Mouse (Mus musculus): ENCODE results near the gene Cbx5.
"Not testable (repeated sequence)": the region's sequence is repeated elsewhere in the genome, so short reads cannot be mapped to it uniquely, and the experiment has no call there.

Cbx5 gene

GRCm38 (mm10) chr15:103239685-103240159 is at the start of gene Cbx5:
Gene Cbx5, minus strand, starts transcription at chr15:103239816.
- in situ Hi-C loops (cut with MboI, MseI): no loop called here

GRCm38 (mm10) chr15:103285778-103286417 is 46.3 kb upstream of the Cbx5 start:
- in situ Hi-C loops (cut with MboI, MseI): no loop called here

GRCm38 (mm10) chr15:103284647-103285046 is 45.0 kb upstream of the Cbx5 start:
- in situ Hi-C loops (cut with MboI, MseI): no loop called here

GRCm38 (mm10) chr15:103284066-103284465 is 44.5 kb upstream of the Cbx5 start:
- in situ Hi-C loops (cut with MboI, MseI): no loop called here

GRCm38 (mm10) chr15:103281465-103282205 is 42.0 kb upstream of the Cbx5 start:
- in situ Hi-C loops (cut with MboI, MseI): no loop called here

GRCm38 (mm10) chr15:103280817-103281464 is 41.3 kb upstream of the Cbx5 start:
- in situ Hi-C loops (cut with MboI, MseI): no loop called here

GRCm38 (mm10) chr15:103279750-103280149 is 40.1 kb upstream of the Cbx5 start:
- in situ Hi-C loops (cut with MboI, MseI): no loop called here

- in situ Hi-C loops (cut with MboI, MseI): no loop called here
Measured at GRCm38 (mm10) chr15:103277949-103278348, 38.3 kb upstream of the Cbx5 start.

- in situ Hi-C loops (cut with MboI, MseI): not testable (repeated sequence)
Measured at GRCm38 (mm10) chr15:103275943-103276342, 36.3 kb upstream of the Cbx5 start.

GRCm38 (mm10) chr15:103272419-103273279 is 33.0 kb upstream of the Cbx5 start, which contains the start of gene Copz1:
Gene Copz1, plus strand, starts transcription at chr15:103272714.
- in situ Hi-C loops (cut with MboI, MseI): loop anchor here (25.0 kb wide), 1 partner anchor 860 kb away; the partner anchor contains the start of gene Sp1

- in situ Hi-C loops (cut with MboI, MseI): loop anchor here (25.0 kb wide), 1 partner anchor 857 kb away; the partner anchor contains the start of gene Sp1
Measured at GRCm38 (mm10) chr15:103268903-103269302, 29.3 kb upstream of the Cbx5 start.

GRCm38 (mm10) chr15:103264794-103265193 is 25.2 kb upstream of the Cbx5 start:
- in situ Hi-C loops (cut with MboI, MseI): loop anchor here (25.0 kb wide), 1 partner anchor 852 kb away; the partner anchor contains the start of gene Sp1

- in situ Hi-C loops (cut with MboI, MseI): loop anchor here (25.0 kb wide), 1 partner anchor 848 kb away; the partner anchor contains the start of gene Sp1
Measured at GRCm38 (mm10) chr15:103259989-103260388, 20.4 kb upstream of the Cbx5 start.

- in situ Hi-C loops (cut with MboI, MseI): loop anchor here (25.0 kb wide), 1 partner anchor 847 kb away; the partner anchor contains the start of gene Sp1
Measured at GRCm38 (mm10) chr15:103259162-103259561, 19.5 kb upstream of the Cbx5 start.

GRCm38 (mm10) chr15:103257790-103258728 is 18.4 kb upstream of the Cbx5 start, which contains the start of gene Nfe2:
Gene Nfe2, minus strand, starts transcription at chr15:103258403.
- in situ Hi-C loops (cut with MboI, MseI): loop anchor here (25.0 kb wide), 1 partner anchor 846 kb away; the partner anchor contains the start of gene Sp1

GRCm38 (mm10) chr15:103256210-103256986 is 16.8 kb upstream of the Cbx5 start:
- in situ Hi-C loops (cut with MboI, MseI): loop anchor here (25.0 kb wide), 1 partner anchor 844 kb away; the partner anchor contains the start of gene Sp1

- in situ Hi-C loops (cut with MboI, MseI): loop anchor here (25.0 kb wide), 1 partner anchor 843 kb away; the partner anchor contains the start of gene Sp1
Measured at GRCm38 (mm10) chr15:103255169-103255568, 15.6 kb upstream of the Cbx5 start.

GRCm38 (mm10) chr15:103253352-103253751 is 13.7 kb upstream of the Cbx5 start:
- in situ Hi-C loops (cut with MboI, MseI): loop anchor here (5.0 to 25.0 kb wide), 2 partner anchors 59 to 841 kb away; partner anchors contain the start of genes Gpr84 and Sp1

Data from T-helper 1 cell (primary cell).